ENCODE assay signal across 7 mouse cellular contexts in the genomic region with DNA sequence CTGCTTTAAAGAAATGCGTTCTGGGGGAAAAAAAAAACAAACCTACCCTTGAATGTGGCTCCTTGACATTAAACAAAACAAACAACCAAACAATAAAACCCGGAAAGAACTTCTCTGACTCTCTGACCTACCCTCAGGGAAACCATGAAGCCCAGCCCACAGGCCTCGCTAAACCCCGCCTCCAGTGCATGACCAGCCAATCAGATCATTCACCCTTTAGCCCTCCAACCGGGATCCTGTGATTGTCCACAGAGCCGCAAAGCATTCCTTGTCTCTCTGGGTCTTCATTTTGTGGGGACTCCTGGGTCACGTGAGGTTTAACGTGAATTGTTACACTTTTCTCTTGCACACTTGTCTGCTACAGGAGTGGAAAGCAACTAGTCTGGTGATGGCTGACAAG. TPM values are rescaled to one million over a fixed set of nuclear protein-coding genes. Genes with fewer than 3 reads are reported as not detected.
DNase-seq lines count a peak whose midpoint lies in the region; ATAC-seq lines count a peak whose summit lies in the region.

No protein-coding gene starts in this region.

- H3K4me1 ChIP-seq in neural tube, embryonic 12.5 days, result peaks cover 11% of the 10 kb centered on the region

- DNase-seq in spleen, postnatal 36 days (ENCODE audit: low spot score in 2 of 2), result peak; percentile 24 to 33
- no peak for DNase-seq in spleen, adult 12 weeks (ENCODE audit: low spot score)
- DNase-seq in embryo, embryonic 9.5 days (ENCODE audit: extremely low spot score), result peak; percentile 70
- DNase-seq in kidney, postnatal 4 days, result peak; percentile 57 to 73
- DNase-seq in right cerebral cortex, postnatal 25 days, result no peak

- no peaks in the 10 kb centered on the region for H3K9me3 ChIP-seq in neural tube, embryonic 12.5 days

- no peaks in the 10 kb centered on the region for H3K36me3 ChIP-seq in neural tube, embryonic 12.5 days

- 22% methylated on average over 8 of the region's 8 CpGs for WGBS in neural tube, embryonic 12.5 days

- H3K4me3 ChIP-seq in neural tube, embryonic 12.5 days, result no peak overlapping the region

- peak overlapping the region; percentile 22; the same call in 1 of the 2 replicates for H3K4me2 ChIP-seq in neural tube, embryonic 12.5 days (replicated peaks)

- H3K27me3 ChIP-seq in neural tube, embryonic 12.5 days (replicated peaks), result no peaks in the 10 kb centered on the region

- H3K27ac ChIP-seq in neural tube, embryonic 12.5 days, result no peak overlapping the region

- no peak overlapping the region for H3K9ac ChIP-seq in neural tube, embryonic 12.5 days

- no peak for ATAC-seq in neural tube, embryonic 12.5 days (ENCODE audit: low FRiP score, low read depth)
- ATAC-seq in cerebellum, adult (ENCODE audit: insufficient number of reproducible peaks, low FRiP score, low TSS enrichment), result no peak

RNA-seq across cellular contexts. Expression of gene Zfp36l1, which starts 37.8 kb away (rescaled TPM):
- polyA plus RNA-seq in neural tube, embryonic 12.5 days (2016; fragmentation: Nextera tagmentation; extraction: Ambion mirVana), result 72.3 and 73.0 TPM in 2 replicates

Comparison
In these comparisons a context has a peak if more than half of its experiments do, and no peak if none do; other contexts are left out.
1. DNase-seq: peak in spleen, postnatal 36 days (2 of 2), embryo, embryonic 9.5 days (single experiment) and kidney, postnatal 4 days (2 of 2); none in spleen, adult 12 weeks (single experiment) and right cerebral cortex, postnatal 25 days (single experiment).